Mouse (Mus musculus) inflammation-experienced regulatory T-cells, adult 6 months (primary cell): ENCODE data around the gene Agbl3. TPM values are rescaled to one million over a fixed set of nuclear protein-coding genes. Genes with fewer than 3 reads are reported as not detected.
A peak's percentile ranks its signal among the peaks of the same experiment; 100 is the strongest.

Experiments
- ATAC-seq: one replicate; pipeline ENCODE4 v1.8.0; 2017
- polyA plus RNA-seq, 3 experiments: library from polyadenylated mRNA; unstranded; fragments of 100-300 nt; shearing (Covaris generic); gene quantifications; one replicate each; pipeline ENCODE4 v1.2.1; 2017

The Agbl3 gene
- polyA plus RNA-seq, 3 experiments from 2014 or later: 1.7 to 2.6 (median 2.3) TPM

DNA sequence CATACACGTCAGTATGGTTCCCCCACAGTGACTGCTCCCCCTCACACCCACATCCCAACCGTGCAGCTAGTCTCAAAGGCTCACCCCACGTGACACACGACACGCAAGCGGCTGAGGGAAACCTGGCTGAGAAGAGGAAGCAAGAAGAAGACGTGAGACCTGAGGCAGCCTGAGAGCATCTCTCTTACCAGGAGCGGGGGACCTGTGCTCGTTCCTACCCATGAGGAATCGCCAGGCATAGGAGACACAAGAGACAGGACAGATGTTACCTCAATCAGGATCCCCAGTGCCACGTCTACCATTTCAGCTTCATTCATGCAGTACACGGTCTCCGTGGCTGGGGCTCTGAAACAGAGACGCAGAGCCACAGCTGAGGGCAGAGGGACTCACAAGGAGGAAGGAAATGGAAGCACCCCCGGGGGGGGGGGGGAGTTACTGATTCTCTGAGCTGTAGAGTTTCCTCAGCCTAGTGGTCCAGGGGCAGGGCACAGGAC is 95.1 kb downstream of the Agbl3 start:
- ATAC-seq: peak; percentile 10

- no peak for ATAC-seq
These were observed 96.0 kb downstream of the Agbl3 start for GRCm38 (mm10) chr6:34875966-34876834.

- no peak for ATAC-seq
These were observed 96.6 kb downstream of the Agbl3 start for GRCm38 (mm10) chr6:34876835-34877156.

- ATAC-seq: peak; percentile 90
These were observed 97.5 kb downstream of the Agbl3 start, which contains the start of gene Cyren for GRCm38 (mm10) chr6:34877509-34878321. TSS of gene Cyren (minus strand) at chr6:34878060.

- no peak for ATAC-seq
These were observed 99.0 kb downstream of the Agbl3 start for GRCm38 (mm10) chr6:34879101-34879740.

GRCm38 (mm10) chr6:34879911-34880475 is 99.8 kb downstream of the Agbl3 start:
- no peak for ATAC-seq

GRCm38 (mm10) chr6:34884724-34885123 is 104.5 kb downstream of the Agbl3 start:
- no peak for ATAC-seq

DNA sequence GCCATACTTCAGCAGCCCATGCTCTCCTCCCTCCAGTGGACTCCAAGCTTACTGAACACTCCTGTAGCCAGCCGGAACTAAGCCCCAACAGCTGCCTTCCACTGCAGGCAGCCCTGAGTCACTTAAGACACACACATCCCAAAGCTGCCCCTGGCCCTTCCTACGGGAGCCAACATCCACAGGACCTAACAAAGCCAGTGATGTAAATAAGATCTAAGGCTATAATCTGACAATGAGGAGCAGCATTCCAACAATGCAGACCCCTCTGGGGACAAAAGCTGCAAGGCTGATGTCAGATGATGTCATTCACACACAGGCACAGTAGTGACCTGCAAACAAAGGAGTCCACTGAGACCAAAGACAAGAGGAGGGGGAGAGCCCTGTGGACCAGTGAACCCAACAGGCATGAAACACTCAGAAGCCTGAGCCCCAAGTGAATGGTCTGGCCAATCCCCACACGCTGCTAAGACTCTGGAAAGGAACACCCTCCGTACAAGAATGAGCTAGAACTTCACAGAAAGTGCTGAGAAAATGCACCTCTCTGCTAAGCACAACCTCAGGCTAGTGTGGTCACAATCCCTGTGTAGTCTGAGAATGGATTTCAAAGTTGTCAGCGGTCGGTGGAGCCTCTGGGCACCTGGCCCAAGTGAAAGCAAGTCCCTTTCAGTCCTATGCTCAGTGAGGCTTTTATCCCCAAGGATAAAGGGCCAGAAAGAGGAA is 107.1 kb downstream of the Agbl3 start:
- no peak for ATAC-seq

DNA sequence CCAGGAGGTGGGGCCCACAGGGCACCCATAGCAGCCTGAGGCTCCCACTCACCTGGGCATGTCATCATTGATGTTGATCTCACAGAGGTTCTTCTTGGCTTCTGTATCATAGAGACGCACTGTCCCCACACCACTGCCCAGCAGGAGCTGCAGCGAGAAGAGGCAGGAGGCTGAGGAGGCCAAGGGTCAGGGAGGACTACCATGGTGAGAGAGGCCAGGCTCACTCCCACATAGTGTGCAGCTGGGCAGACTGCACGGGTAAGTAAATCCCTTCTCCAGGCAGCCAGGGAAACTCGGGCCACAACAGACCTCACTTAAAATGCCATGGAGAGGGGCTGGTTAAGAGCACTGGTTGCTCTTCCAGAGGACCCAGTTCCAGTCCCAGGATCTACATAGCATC is 109.0 kb downstream of the Agbl3 start:
- ATAC-seq: no peak

GRCm38 (mm10) chr6:34895569-34895968 is 115.3 kb downstream of the Agbl3 start:
- no peak for ATAC-seq

- no peak for ATAC-seq
These were observed 116.0 kb downstream of the Agbl3 start for GRCm38 (mm10) chr6:34896168-34896780.

GRCm38 (mm10) chr6:34899127-34899526 is 118.9 kb downstream of the Agbl3 start:
- no peak for ATAC-seq

DNA sequence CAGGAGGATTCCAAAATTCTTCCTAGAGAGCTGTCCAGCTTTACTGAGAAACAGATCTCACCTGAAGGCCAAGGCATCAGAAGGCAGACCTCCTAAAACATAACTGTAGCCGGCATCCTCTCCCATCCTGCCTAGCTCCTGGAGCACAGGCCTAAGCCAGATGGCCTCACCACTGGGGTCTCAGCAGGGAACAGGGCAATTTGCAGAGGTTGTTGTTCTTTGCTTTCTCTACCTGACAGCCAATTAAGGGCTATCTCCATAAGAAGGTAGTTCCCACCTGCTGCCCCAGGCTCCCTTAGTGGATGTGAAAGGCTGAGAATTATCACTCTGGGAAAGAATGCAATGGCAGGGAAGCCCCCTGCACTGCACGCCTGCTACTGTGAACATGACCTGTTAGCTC is 120.8 kb downstream of the Agbl3 start:
- ATAC-seq: no peak

DNA sequence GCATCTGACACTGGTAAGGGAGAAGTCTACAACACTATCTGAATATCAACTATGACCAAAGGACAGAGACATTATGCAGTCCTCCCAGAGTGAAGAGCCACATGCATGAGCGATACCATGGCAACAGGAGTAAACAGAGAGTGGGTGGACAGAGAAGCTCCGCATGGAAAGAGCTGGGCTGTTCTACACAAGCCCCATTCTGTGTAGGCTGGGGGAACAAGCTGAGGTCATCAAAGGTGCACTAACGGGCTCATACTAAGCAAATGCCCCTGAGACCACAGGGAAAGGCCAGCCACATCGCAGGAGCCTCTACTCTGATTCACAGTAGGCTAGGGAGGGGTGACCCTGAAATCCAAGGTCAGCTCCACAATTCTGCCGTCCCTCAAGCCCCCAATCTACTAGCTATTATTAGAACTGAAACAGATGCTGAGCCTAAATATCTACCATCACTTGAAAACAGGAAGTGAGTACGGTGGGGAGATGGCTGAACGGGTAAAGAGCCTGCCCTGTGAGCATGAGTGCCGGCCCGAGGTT is 121.7 kb downstream of the Agbl3 start:
- peak; percentile 72 for ATAC-seq

DNA sequence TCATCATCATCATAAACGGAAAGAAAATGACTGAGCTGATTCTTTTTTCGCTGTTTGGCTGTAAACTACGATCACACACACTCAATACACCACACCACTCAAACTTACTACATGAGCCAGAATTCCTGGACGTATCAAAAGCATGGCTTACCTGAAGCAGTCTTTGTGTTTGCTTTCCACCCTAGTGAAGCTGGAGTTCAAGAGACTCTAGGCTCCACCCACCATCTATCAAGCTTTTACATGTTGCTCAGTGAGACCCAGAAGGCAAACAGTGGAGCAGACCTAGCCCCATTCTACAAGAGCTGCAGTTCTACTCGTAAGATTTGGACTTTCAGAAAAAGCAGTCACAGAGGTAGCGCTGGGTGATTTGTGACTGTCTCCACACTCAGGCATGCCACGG is 122.3 kb downstream of the Agbl3 start:
- no peak for ATAC-seq

- no peak for ATAC-seq
These were observed 123.2 kb downstream of the Agbl3 start for GRCm38 (mm10) chr6:34903441-34903840.

DNA sequence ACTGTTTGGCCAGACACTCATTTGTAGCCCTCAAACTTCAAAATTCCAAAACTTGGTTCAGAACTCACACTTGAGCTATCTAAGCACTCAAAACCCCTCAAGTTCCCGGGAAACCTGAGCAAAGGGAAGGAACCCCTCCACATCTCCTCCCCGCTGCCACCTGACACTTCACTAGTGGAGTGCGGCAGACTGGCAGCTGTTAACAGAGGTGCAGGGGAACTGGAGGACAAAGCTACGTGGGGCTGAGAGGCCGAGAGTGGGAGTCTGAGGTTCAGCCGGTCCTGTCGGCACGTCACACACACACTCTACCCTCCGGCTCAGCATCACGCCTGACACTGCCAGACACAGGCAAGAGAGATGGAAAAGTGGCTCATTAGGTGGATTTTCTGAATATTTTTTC is 123.6 kb downstream of the Agbl3 start:
- ATAC-seq: no peak

GRCm38 (mm10) chr6:34904361-34904760 is 124.1 kb downstream of the Agbl3 start:
- no peak for ATAC-seq

GRCm38 (mm10) chr6:34906125-34906524 is 125.9 kb downstream of the Agbl3 start:
- no peak for ATAC-seq

- ATAC-seq: no peak
These were observed 126.4 kb downstream of the Agbl3 start for GRCm38 (mm10) chr6:34906661-34907060.

GRCm38 (mm10) chr6:34907121-34907614 is 126.9 kb downstream of the Agbl3 start:
- no peak for ATAC-seq
